ENCODE assay signal across 7 mouse cellular contexts in genomic region chr1:52953548-52953947, GRCm38 (mm10).
A peak's percentile ranks its signal among the peaks of the same experiment; 100 is the strongest.
DNase-seq lines count a peak whose midpoint lies in the region; TF ChIP-seq lines count a peak whose summit lies in the region.

No protein-coding gene starts in this region.

- H3K36me3 ChIP-seq in E14TG2a.4 (ENCODE audit: insufficient read depth, low read length), result peaks cover 32% of the 10 kb centered on the region
- no peaks in the 10 kb centered on the region for H3K36me3 ChIP-seq in hindbrain, embryonic 10.5 days
- no peaks in the 10 kb centered on the region for H3K36me3 ChIP-seq in midbrain, embryonic 10.5 days

- H3K4me1 ChIP-seq in E14TG2a.4 (replicated peaks; ENCODE audit: low read depth, low read length), result peaks cover 32% of the 10 kb centered on the region
- peaks cover 23% of the 10 kb centered on the region for H3K4me1 ChIP-seq in hindbrain, embryonic 10.5 days (replicated peaks)
- H3K4me1 ChIP-seq in midbrain, embryonic 10.5 days, result peaks cover 24% of the 10 kb centered on the region

- peak overlapping the region; percentile 88 for H3K4me3 ChIP-seq in E14TG2a.4 (replicated peaks; ENCODE audit: low read length)
- peak overlapping the region; percentile 74 for H3K4me3 ChIP-seq in hindbrain, embryonic 10.5 days
- peak overlapping the region; percentile 71 for H3K4me3 ChIP-seq in midbrain, embryonic 10.5 days

- no peak overlapping the region for H3K27ac ChIP-seq in hindbrain, embryonic 10.5 days
- H3K27ac ChIP-seq in midbrain, embryonic 10.5 days (replicated peaks), result no peak overlapping the region

- H3K9me3 ChIP-seq in E14TG2a.4 (ENCODE audit: low read length), result peaks cover 36% of the 10 kb centered on the region
- no peaks in the 10 kb centered on the region for H3K9me3 ChIP-seq in hindbrain, embryonic 10.5 days
- no peaks in the 10 kb centered on the region for H3K9me3 ChIP-seq in midbrain, embryonic 10.5 days (replicated peaks)

- no peaks in the 10 kb centered on the region for H3K27me3 ChIP-seq in E14TG2a.4 (ENCODE audit: insufficient read depth, low read length)
- H3K27me3 ChIP-seq in hindbrain, embryonic 10.5 days (ENCODE audit: insufficient read depth, poor library complexity, severe bottlenecking), result peaks cover 4% of the 10 kb centered on the region; the same call in 1 of the 2 replicates
- H3K27me3 ChIP-seq in midbrain, embryonic 10.5 days (ENCODE audit: low read depth, poor library complexity, severe bottlenecking), result peaks cover 26% of the 10 kb centered on the region

- peak; percentile 7 for DNase-seq in MN1 (ENCODE audit: low spot score)
- peak; percentile 31 for DNase-seq in hindbrain, embryonic 10.5 days (ENCODE audit: low spot score)
- DNase-seq in midbrain, embryonic 10.5 days (ENCODE audit: low spot score), result no peak
- DNase-seq in gastrocnemius, postnatal 10 days, result no peak
- DNase-seq in adrenal gland, postnatal 25 days, result no peak
- no peak for DNase-seq in ovary, postnatal 10 days (ENCODE audit: low spot score)

- 7% methylated on average over 4 of the region's 4 CpGs for WGBS in hindbrain, embryonic 10.5 days
- WGBS in midbrain, embryonic 10.5 days, result 9% methylated on average over 4 of the region's 4 CpGs

- no peak for TF ChIP-seq CTCF in E14TG2a.4 (conservative IDR thresholded peaks at IDR 0.05; ENCODE audit: low read length)

Comparison
In these comparisons a context has a peak if more than half of its experiments do, and no peak if none do; other contexts are left out.
1. DNase-seq: peak in MN1 (single experiment) and hindbrain, embryonic 10.5 days (single experiment); none in midbrain, embryonic 10.5 days (single experiment), gastrocnemius, postnatal 10 days (single experiment), adrenal gland, postnatal 25 days (single experiment) and ovary, postnatal 10 days (single experiment).
2. Peak in every context shown above with its lines, with median percentiles within 50 percentile points of each other: H3K4me3 ChIP-seq.